Comparison of ENCODE assay signal across 19 mouse cellular contexts in genomic region chr7:96708071-96708470, GRCm38 (mm10).
DNase-seq lines count a peak whose midpoint lies in the region; ATAC-seq and TF ChIP-seq lines count a peak whose summit lies in the region.
"Had no signal": no experiment of that assay in that cellular context is flagged by ENCODE, and none has a peak within 500 bp of the region (broad histone marks: within the 10 kb centered on the region; RNA-seq: fewer than 3 reads in every experiment).

No protein-coding gene starts in this region.

- WGBS in cerebellum, adult 2 months, result 79% methylated on average over 5 of the region's 5 CpGs

- TF ChIP-seq CTCF in cerebellum, adult 2 months (IDR thresholded peaks at IDR 0.05; ENCODE audit: borderline replicate concordance, insufficient read depth, low read depth, low read length), result no peak

- peaks cover 3% of the 10 kb centered on the region; the same call in 1 of the 2 replicates for H3K4me1 ChIP-seq in cerebellum, adult 2 months (ENCODE audit: control insufficient read depth, insufficient read depth, low read length)
- H3K4me1 ChIP-seq: kidney, embryonic 15.5 days; lung, embryonic 15.5 days; stomach, embryonic 15.5 days had no signal

- no peak for DNase-seq in frontal cortex, postnatal 14 days (ENCODE audit: low spot score in 2 of 2)
- DNase-seq in right cerebral cortex, adult 18-20 months, result peak; percentile 60
- DNase-seq in right cerebral cortex, postnatal 10 days (ENCODE audit: low spot score in 2 of 2), result no peak
- DNase-seq in adipocyte (ENCODE audit: low spot score), result peak; percentile 3
- peak; percentile 50 for DNase-seq in telencephalon, adult 2 months (ENCODE audit: low read depth, low spot score)
- no peak for DNase-seq in cerebellum, adult 2 months
- DNase-seq: B cell, adult 2 months; cerebellum, adult 11-12 months; cerebellum, postnatal 25 days; gastrocnemius, postnatal 25 days; liver, embryonic 13.5 days; lung, postnatal 4 days had no signal

- peak; percentile 46 for ATAC-seq in frontal cortex, adult (ENCODE audit: low TSS enrichment)
- ATAC-seq: hindbrain, embryonic 16.5 days; intestine, embryonic 16.5 days had no signal

- H3K27ac ChIP-seq in cerebellum, adult 2 months (ENCODE audit: insufficient read depth, low read length), result no peak overlapping the region
- H3K27ac ChIP-seq: embryonic facial prominence, embryonic 15.5 days; kidney, embryonic 15.5 days; liver, embryonic 13.5 days; lung, embryonic 15.5 days; stomach, embryonic 15.5 days had no signal

- H3K27me3 ChIP-seq in cerebellum, adult 2 months (ENCODE audit: control insufficient read depth, insufficient read depth, low read length), result no peaks in the 10 kb centered on the region
- H3K27me3 ChIP-seq: embryonic facial prominence, embryonic 15.5 days; kidney, embryonic 15.5 days; lung, embryonic 15.5 days; stomach, embryonic 15.5 days had no signal

- H3K4me3 ChIP-seq in cerebellum, adult 2 months (replicated peaks; ENCODE audit: insufficient read depth, low read depth, low read length), result no peak overlapping the region
- H3K4me3 ChIP-seq: embryonic facial prominence, embryonic 15.5 days; kidney, embryonic 15.5 days; liver, embryonic 13.5 days; lung, embryonic 15.5 days; stomach, embryonic 15.5 days had no signal

- TF ChIP-seq POLR2A in cerebellum, adult 2 months (IDR thresholded peaks at IDR 0.05; ENCODE audit: borderline replicate concordance, insufficient read depth, low read length), result no peak

Comparison
In these comparisons a context has a peak if more than half of its experiments do, and no peak if none do; other contexts are left out.
1. DNase-seq: peak in right cerebral cortex, adult 18-20 months (single experiment), adipocyte (single experiment) and telencephalon, adult 2 months (single experiment); none in frontal cortex, postnatal 14 days (0 of 2), right cerebral cortex, postnatal 10 days (0 of 2) and cerebellum, adult 2 months (0 of 2).